Mouse (Mus musculus): Measurements from ENCODE around the gene Tmcc1.

DNA sequence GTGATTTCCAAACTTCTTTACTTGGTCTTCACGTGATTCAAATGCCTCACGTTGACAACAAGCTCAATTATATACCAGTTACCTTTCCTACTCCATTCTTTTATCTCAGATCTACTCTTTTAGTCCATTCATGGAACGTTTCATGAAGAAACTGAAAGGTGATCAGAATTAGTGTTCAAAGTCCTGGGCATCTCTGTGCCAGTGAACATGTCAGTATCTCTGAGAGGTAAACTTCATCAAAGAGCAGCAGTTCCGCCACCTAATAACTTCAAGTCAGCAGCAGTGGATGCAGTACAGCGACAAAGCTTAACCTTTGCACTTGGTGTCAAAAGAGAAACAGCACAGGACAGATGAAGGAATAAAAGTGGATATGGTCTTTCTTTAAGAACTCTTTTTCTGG lies 112.5 kb downstream of the Tmcc1 start:
- no peak for TF ChIP-seq CTCF (IDR thresholded peaks at IDR 0.05; ENCODE audit: control insufficient read depth, insufficient read depth, insufficient read length)
- TF ChIP-seq MYOD1 (IDR thresholded peaks at IDR 0.05; ENCODE audit: control insufficient read depth, insufficient read length, low read depth) = no peak
- TF ChIP-seq FOSL1 (IDR thresholded peaks at IDR 0.05; ENCODE audit: insufficient read depth, low read length, poor library complexity, severe bottlenecking) = no peak
- TF ChIP-seq MAX (IDR thresholded peaks at IDR 0.05) = no peak
- no peak for TF ChIP-seq CEBPB (IDR thresholded peaks at IDR 0.05; ENCODE audit: low read depth)
- no peak for TF ChIP-seq USF1 (IDR thresholded peaks at IDR 0.05; ENCODE audit: low read depth)
- no peak for TF ChIP-seq MYOG (IDR thresholded peaks at IDR 0.05; ENCODE audit: control insufficient read depth, extremely low read depth, insufficient read length)

All from C2C12 (cell line).